Mouse (Mus musculus) embryonic facial prominence, embryonic 11.5 days (tissue): ENCODE data around the gene Cyp27a1. TPM values are rescaled to one million over a fixed set of nuclear protein-coding genes. Genes with fewer than 3 reads are reported as not detected.

Experiments used
- ATAC-seq: fragments of 200-750 bp; cut with Nextera tagmentation; replicated peaks from 2 replicates; pipeline ENCODE4 v1.8.0; 2017; ENCODE audit warnings: low read depth; ENCODE audit not compliant: insufficient number of reproducible peaks, low FRiP score, low TSS enrichment
- DNase-seq: peaks from one replicate; pipeline ENCODE4 v3.0.0-alpha.2; 2015; ENCODE audit warnings: low spot score
- H3K27ac ChIP-seq: fragments of 300-500 bp; sonication (generic); replicated peaks from 2 replicates; pipeline ENCODE4 v1.5.1; 2014; ENCODE audit warnings: mild to moderate bottlenecking, low read depth, low read length, control low read depth
- H3K27me3 ChIP-seq: fragments of 300-500 bp; sonication (generic); 2 replicates; pipeline ENCODE4 v1.6.1; 2014; ENCODE audit warnings: mild to moderate bottlenecking, low read length, moderate library complexity, mixed read lengths; ENCODE audit not compliant: control insufficient read depth, insufficient read depth
- H3K36me3 ChIP-seq: fragments of 300-500 bp; sonication (generic); replicated peaks from 2 replicates; pipeline ENCODE4 v1.6.1; 2014; ENCODE audit warnings: low read depth, mild to moderate bottlenecking, low read length, moderate library complexity, mixed read lengths; ENCODE audit not compliant: control insufficient read depth, insufficient read depth
- H3K4me1 ChIP-seq: fragments of 300-500 bp; sonication (generic); 2 replicates; pipeline ENCODE4 v1.6.1; 2014; ENCODE audit warnings: low read length, mixed read lengths; ENCODE audit not compliant: control insufficient read depth, insufficient read depth
- H3K4me2 ChIP-seq: fragments of 300-500 bp; sonication (generic); 2 replicates; pipeline ENCODE4 v1.6.1; 2014; ENCODE audit warnings: low read depth, mild to moderate bottlenecking, control low read depth, low read length, moderate library complexity
- H3K4me3 ChIP-seq: fragments of 300-500 bp; sonication (generic); 2 replicates; pipeline ENCODE4 v1.5.1; 2014; ENCODE audit warnings: low read depth, low read length, control low read depth
- H3K9ac ChIP-seq: fragments of 300-500 bp; sonication (generic); replicated peaks from 2 replicates; pipeline ENCODE4 v1.6.1; 2014; ENCODE audit warnings: mild to moderate bottlenecking, control low read depth, low read length
- H3K9me3 ChIP-seq: fragments of 300-500 bp; sonication (generic); replicated peaks from 2 replicates; pipeline ENCODE4 v1.6.1; 2016; ENCODE audit warnings: mild to moderate bottlenecking, low read length, inconsistent platforms, mixed read lengths; ENCODE audit not compliant: control insufficient read depth
- WGBS: fragments of 180-500 bp; shearing (Covaris S2); extraction: QIAGEN DNeasy Blood & Tissue Kit; methylation state at CpG from one replicate; pipeline ENCODE4 v1.1.7; 2014; 5-methylcytosine and 5-hydroxymethylcytosine counted together
- polyA plus RNA-seq: library from polyadenylated mRNA; unstranded; fragments of >200 nt; fragmentation: Nextera tagmentation; extraction: Ambion mirVana; gene quantifications from 2 replicates; pipeline ENCODE4 v1.2.1, GENCODE M21; 2014

Gene Cyp27a1
- polyA plus RNA-seq, 1 experiment from 2014 or later = 12.3 TPM

DNA sequence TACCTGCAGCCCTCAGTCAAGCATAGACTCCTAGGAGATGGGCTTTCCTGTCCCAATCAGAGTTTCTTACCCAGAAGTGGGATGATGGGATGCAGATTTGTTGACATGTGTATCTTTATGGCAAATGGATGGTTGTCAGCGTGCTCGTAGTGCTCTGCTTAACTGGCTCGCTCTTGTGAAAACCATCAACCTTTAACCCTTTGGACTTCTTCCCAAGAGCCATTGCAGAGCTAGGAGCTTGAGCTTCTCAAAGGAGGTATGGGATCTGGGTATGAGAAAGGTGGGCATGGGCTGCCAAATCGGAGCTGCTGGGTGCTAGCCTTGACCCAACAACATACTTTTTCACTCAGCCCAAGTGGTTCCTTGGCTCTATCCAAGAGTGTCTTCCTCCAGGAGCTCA is 17.5 kb upstream of the Cyp27a1 start:
- WGBS = 93% methylated on average over 4 of the region's 4 CpGs

GRCm38 (mm10) chr1:74697416-74697815 is 16.0 kb upstream of the Cyp27a1 start:
- 96% methylated on average over 6 of the region's 6 CpGs for WGBS
- H3K9ac ChIP-seq = no peak overlapping the region
- peaks cover 18% of the 10 kb centered on the region for H3K36me3 ChIP-seq

More for the DNA sequence above, 17.5 kb upstream of the Cyp27a1 start:
- no peaks in the 10 kb centered on the region for H3K27me3 ChIP-seq
- no peak overlapping the region for H3K9ac ChIP-seq
- peaks cover 24% of the 10 kb centered on the region for H3K36me3 ChIP-seq
- no peak overlapping the region for H3K27ac ChIP-seq
- DNase-seq (no peak), ATAC-seq (no peak)
- no peak overlapping the region for H3K4me3 ChIP-seq
- no peak overlapping the region for H3K4me2 ChIP-seq
- no peaks in the 10 kb centered on the region for H3K9me3 ChIP-seq
- no peaks in the 10 kb centered on the region for H3K4me1 ChIP-seq

DNA sequence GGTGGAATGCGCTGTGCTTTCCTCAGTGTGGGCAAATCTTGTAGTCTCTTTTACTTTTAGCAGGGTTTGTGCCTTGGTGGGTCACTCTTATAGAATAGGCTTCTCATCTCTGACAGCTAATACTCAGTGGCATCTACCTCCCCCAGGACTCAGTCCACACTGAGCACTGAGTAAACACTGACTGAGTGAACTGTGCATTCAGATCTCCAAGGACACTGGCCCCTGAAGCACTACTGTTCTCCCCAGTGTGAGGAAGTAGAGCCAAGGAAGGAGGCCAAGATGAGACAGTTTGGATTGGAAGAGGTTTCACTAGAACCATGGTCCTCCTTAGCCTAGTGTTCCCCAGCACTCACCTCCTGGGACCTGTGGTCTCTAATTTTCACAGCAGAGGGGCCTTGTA is 15.0 kb upstream of the Cyp27a1 start:
- DNase-seq (no peak), ATAC-seq (no peak)
- Histone ChIP-seq H3K36me3 (peaks cover 18% of the 10 kb centered on the region), H3K4me2 (no peak overlapping the region), H3K27me3 (no peaks in the 10 kb centered on the region), H3K9me3 (no peaks in the 10 kb centered on the region), H3K9ac (no peak overlapping the region), H3K4me1 (no peaks in the 10 kb centered on the region), H3K27ac (no peak overlapping the region), H3K4me3 (no peak overlapping the region)
- WGBS = 96% methylated on average over 1 of the region's 1 CpGs

More at GRCm38 (mm10) chr1:74697416-74697815, 16.0 kb upstream of the Cyp27a1 start:
- no peak overlapping the region for H3K4me3 ChIP-seq
- no peaks in the 10 kb centered on the region for H3K27me3 ChIP-seq
- H3K9me3 ChIP-seq = no peaks in the 10 kb centered on the region
- ATAC-seq (no peak), DNase-seq (no peak)
- H3K4me1 ChIP-seq = no peaks in the 10 kb centered on the region
- no peak overlapping the region for H3K4me2 ChIP-seq
- no peak overlapping the region for H3K27ac ChIP-seq

GRCm38 (mm10) chr1:74698791-74699190 is 14.6 kb upstream of the Cyp27a1 start:
- ATAC-seq = no peak
- H3K4me1 ChIP-seq = no peaks in the 10 kb centered on the region
- peaks cover 18% of the 10 kb centered on the region for H3K36me3 ChIP-seq
- no peaks in the 10 kb centered on the region for H3K9me3 ChIP-seq
- H3K27ac ChIP-seq = no peak overlapping the region
- no peak overlapping the region for H3K4me3 ChIP-seq
- H3K9ac ChIP-seq = no peak overlapping the region
- WGBS = 78% methylated on average over 1 of the region's 1 CpGs
- DNase-seq = no peak
- H3K4me2 ChIP-seq = no peak overlapping the region
- no peaks in the 10 kb centered on the region for H3K27me3 ChIP-seq

DNA sequence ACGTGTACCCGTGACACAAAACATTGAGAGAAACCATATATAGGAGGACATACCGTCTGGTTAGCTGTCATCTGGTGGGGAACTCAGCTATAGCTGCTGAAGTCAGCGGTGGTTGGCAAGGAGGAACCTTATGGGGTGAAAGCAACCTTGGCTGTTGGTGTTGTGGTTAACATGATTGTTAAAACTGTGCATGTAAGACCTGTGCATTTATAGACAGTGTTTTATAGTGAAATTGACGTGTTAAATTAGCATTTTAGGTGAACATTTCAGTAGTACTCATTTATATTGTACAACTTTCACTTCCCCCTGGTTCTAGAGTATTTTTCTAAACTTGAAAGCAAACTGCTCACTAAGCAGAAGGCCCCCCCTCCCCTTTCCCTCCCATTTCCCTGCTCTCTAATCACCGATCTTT is 11.2 kb upstream of the Cyp27a1 start:
- WGBS = 94% methylated on average over 6 of the region's 6 CpGs
- peaks cover 9% of the 10 kb centered on the region for H3K36me3 ChIP-seq

GRCm38 (mm10) chr1:74704156-74704555 is 9.2 kb upstream of the Cyp27a1 start:
- Histone ChIP-seq H3K27ac (no peak overlapping the region), H3K4me2 (no peak overlapping the region), H3K9me3 (no peaks in the 10 kb centered on the region), H3K36me3 (no peaks in the 10 kb centered on the region; the same call in 1 of the 2 replicates), H3K9ac (no peak overlapping the region), H3K4me3 (no peak overlapping the region), H3K4me1 (no peaks in the 10 kb centered on the region), H3K27me3 (no peaks in the 10 kb centered on the region)
- no peak for ATAC-seq
- WGBS = 81% methylated on average over 3 of the region's 3 CpGs
- DNase-seq = no peak

More for the DNA sequence above, 11.2 kb upstream of the Cyp27a1 start:
- no peak for ATAC-seq
- Histone ChIP-seq H3K9ac (no peak overlapping the region), H3K4me3 (no peak overlapping the region), H3K27me3 (no peaks in the 10 kb centered on the region), H3K9me3 (no peaks in the 10 kb centered on the region), H3K4me2 (no peak overlapping the region), H3K27ac (no peak overlapping the region), H3K4me1 (no peaks in the 10 kb centered on the region)
- DNase-seq = no peak

DNA sequence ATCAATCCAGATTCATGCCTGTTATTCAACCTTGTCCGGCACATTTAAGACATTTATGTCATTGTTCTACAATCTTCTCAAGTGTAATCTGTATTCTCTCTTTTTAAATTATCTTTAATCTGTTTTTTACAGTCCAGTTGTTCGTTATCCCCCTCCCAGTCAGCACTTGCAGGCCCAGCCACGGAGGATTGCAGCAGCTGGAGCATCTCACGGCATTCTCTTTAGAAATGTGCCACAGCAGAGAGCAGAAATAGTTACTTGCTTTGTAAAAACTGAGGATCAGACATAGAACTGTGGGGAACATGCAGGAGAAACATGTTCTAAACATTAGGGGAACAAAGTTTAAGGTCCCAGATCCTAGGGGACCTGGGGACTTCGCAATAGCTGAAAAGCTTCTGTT is 8.4 kb upstream of the Cyp27a1 start:
- DNase-seq (no peak), ATAC-seq (no peak)
- H3K27me3 ChIP-seq = no peaks in the 10 kb centered on the region
- no peaks in the 10 kb centered on the region for H3K4me1 ChIP-seq
- no peak overlapping the region for H3K4me3 ChIP-seq
- H3K9me3 ChIP-seq = no peaks in the 10 kb centered on the region
- H3K27ac ChIP-seq = no peak overlapping the region
- no peak overlapping the region for H3K4me2 ChIP-seq
- H3K9ac ChIP-seq = no peak overlapping the region
- 84% methylated on average over 5 of the region's 5 CpGs for WGBS
- no peaks in the 10 kb centered on the region; the same call in 1 of the 2 replicates for H3K36me3 ChIP-seq

DNA sequence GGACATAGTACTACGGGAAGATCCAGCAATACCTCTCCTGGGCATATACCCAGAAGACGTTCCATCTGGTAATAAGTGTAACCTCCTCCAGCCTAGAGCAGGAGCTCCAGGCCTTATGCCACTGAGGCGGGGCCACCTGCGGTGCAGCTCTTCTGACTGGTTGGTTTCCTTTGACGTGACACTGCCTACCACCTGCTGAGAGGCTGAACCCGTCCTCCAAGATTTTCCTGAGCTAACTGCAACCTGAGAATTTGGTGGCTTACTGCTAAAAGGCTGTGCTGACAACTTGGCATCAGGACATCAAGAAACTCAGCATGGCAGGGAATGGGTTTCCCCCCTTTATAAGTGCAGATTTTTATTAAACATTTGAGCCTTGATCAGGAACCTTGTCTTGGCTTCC is 3.8 kb upstream of the Cyp27a1 start:
- no peaks in the 10 kb centered on the region for H3K4me1 ChIP-seq
- no peak overlapping the region for H3K27ac ChIP-seq
- no peak overlapping the region for H3K4me3 ChIP-seq
- no peaks in the 10 kb centered on the region for H3K27me3 ChIP-seq
- no peak overlapping the region for H3K9ac ChIP-seq
- 37% methylated on average over 6 of the region's 6 CpGs for WGBS
- no peaks in the 10 kb centered on the region for H3K36me3 ChIP-seq
- no peak overlapping the region for H3K4me2 ChIP-seq
- no peak for DNase-seq
- H3K9me3 ChIP-seq = no peaks in the 10 kb centered on the region
- no peak for ATAC-seq
